Mouse (Mus musculus) mouse trophoblast stem cell (cell line): ENCODE results near the gene Tcaf2.

ENCODE experiments used
- in situ Hi-C, 2 experiments: fragments of 300-500 bp; cut with MseI, MboI; formaldehyde crosslinking; loops; 2 replicates in 1 of 2; 3 replicates in 1 of 2; pipeline ENCODE4 v1.15.1; 2025

The Tcaf2 gene

GRCm38 (mm10) chr6:42644912-42645549 lies at the start of gene Tcaf2:
Gene Tcaf2, minus strand, starts transcription at chr6:42645254.
- in situ Hi-C loops: loop anchor here in 1 of 2 experiments (25.0 kb wide), 1 partner anchor 217 kb away; no protein-coding TSS in a partner anchor

- in situ Hi-C loops: no loop called here
These were observed 47.6 kb upstream of the Tcaf2 start for GRCm38 (mm10) chr6:42692517-42693190.

GRCm38 (mm10) chr6:42692154-42692516 lies 47.1 kb upstream of the Tcaf2 start:
- in situ Hi-C loops: no loop called here

- in situ Hi-C loops: no loop called here
These were observed 44.7 kb upstream of the Tcaf2 start for GRCm38 (mm10) chr6:42689761-42690160.

DNA sequence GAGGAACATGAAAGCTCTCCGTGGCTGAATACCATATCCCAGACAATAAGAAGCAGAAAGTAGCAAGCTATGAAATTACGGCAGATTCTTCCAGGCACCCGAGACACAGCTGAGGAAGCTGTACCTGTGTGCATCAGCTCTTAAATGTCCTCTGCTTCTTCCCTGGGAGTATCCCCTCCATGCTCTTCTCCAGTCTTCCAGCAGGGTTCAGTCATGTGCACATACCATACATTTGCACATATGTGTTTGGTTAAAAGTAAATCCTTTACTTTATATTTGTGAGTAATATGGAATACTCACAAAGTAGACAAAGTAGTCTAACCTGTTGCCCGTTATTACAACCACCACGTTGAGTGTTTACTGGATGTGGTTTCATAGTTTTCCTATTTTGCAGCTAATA lies 42.9 kb upstream of the Tcaf2 start:
- in situ Hi-C loops: no loop called here

DNA sequence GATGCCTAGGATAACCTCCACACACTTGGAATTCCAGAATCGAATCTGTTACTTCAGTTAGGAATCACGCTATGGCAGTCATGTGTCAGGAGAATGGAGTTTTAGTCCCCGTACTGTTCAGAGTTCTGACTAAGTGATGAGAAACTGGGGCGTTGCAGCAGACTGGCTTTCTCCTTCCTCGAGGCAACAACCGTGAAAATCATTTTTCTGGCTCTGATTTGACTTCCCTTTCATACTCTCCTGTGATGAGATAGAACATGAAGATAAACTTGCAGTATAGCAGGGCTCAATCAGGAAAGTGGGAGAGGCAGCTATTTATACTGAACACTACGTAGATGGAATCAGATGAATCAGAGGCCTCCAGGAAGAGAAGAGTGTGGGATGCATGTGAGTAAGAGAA lies 35.0 kb upstream of the Tcaf2 start:
- in situ Hi-C loops: no loop called here

- in situ Hi-C loops: no loop called here
These were observed 31.0 kb upstream of the Tcaf2 start for GRCm38 (mm10) chr6:42676011-42676410.

GRCm38 (mm10) chr6:42671767-42672166 lies 26.7 kb upstream of the Tcaf2 start:
- in situ Hi-C loops: no loop called here

- in situ Hi-C loops: no loop called here
These were observed 22.7 kb upstream of the Tcaf2 start for GRCm38 (mm10) chr6:42667722-42668121.

DNA sequence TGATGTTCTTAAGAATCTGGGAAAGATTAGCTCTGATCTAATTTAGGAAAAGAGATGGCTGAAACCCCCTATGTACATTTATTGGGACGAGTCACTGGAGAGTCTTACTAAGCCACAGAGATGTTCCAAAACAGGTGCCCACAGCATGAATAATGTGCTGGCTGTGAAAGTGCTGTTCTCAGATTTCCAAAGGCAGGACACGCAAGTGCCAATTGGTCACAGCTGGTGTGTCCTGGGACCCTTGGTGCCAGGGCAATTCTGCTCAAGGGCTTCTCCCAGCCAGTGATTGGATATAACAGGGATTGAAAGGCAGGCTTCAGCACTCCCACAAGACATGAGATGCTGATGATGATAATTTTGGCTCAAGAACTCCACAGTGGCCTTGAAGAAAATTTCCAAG lies 16.7 kb upstream of the Tcaf2 start:
- in situ Hi-C loops: no loop called here

- in situ Hi-C loops: loop anchor here in 1 of 2 experiments (25.0 kb wide), 1 partner anchor 228 kb away; no protein-coding TSS in a partner anchor
These were observed 10.7 kb downstream of the Tcaf2 start for GRCm38 (mm10) chr6:42634393-42634792.

DNA sequence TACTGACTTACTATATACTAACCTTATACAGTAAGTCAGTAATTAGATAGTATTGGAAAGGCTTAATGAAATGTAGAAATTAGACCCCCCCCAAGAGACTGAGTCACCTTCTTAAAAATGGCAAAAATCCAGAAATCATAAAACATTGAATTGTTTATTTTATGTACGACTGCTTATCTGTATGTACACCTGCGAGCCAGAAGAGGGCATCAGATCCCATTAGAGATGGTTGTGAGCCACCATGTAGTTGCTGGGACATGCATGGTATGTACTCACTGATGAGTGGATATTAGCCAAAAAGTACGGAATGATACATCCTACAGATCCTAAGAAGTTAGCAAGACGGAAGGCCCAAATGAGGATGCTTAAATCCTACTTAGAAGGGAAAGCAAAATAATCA lies 13.7 kb downstream of the Tcaf2 start:
- in situ Hi-C loops: loop anchor here in 1 of 2 experiments (25.0 kb wide), 1 partner anchor 231 kb away; no protein-coding TSS in a partner anchor

DNA sequence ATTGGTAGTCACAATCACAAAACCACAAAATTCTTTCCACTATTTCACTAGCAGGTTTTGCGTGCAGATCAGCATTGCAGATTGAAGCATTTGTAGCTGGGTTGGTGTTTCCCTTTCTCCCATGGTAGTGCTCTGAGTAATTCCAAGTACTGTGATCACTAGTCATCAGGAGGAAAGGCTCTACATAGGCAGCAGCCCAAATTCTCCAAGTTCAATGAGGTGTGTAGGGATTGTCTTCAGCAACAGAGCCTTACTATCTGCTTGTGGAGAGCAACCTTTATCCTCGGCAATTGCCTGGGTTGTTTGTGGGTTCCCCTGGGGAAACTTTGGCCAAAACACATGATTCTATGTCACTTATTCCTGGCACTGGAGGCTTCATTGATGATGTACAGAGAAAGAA lies 28.1 kb downstream of the Tcaf2 start:
- in situ Hi-C loops: no loop called here

GRCm38 (mm10) chr6:42612218-42612617 lies 32.8 kb downstream of the Tcaf2 start:
- in situ Hi-C loops: no loop called here

GRCm38 (mm10) chr6:42610954-42611522 lies 34.0 kb downstream of the Tcaf2 start:
- in situ Hi-C loops: no loop called here

GRCm38 (mm10) chr6:42597592-42597991 lies 47.5 kb downstream of the Tcaf2 start, which contains the start of gene Tcaf3:
Gene Tcaf3, minus strand, starts transcription at chr6:42597692.
- in situ Hi-C loops: loop anchor here in 1 of 2 experiments (25.0 kb wide), 1 partner anchor 310 kb away; the partner anchor contains the start of gene Clcn1

DNA sequence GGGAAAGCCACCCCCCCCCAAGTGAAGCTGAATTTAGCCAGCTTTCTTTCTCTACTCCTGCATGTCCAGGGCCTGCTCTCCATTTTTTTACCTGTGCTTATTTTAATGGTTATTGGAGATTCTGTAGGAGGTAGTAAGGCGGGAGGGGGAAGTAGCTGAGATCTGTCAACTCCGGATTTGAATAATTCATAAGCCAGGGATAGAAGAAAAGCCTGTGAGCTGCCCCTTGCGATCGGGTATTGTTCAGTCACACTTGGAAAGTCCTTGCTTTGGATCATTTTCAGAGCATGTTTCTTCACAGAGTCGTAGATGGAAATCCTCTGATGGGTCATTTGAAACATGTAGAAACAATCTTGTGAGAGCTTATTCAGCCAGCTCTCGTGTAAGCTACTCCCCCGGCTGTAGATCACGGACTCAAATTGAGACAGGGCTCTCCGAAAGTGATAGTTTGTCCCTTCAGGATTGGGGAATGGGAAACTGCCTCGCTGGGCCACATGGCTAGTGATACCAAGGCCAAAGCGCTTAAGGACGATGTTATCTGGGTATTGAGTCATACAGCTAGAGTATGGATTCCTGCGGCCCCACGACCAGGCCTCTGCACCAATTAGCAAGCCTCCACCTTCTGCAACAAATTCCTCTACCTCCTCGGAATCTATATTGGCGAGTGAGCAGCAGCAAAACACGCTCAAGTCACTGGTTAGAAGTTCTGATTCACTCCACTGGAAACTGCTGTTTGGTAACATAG lies 51.7 kb downstream of the Tcaf2 start:
- in situ Hi-C loops: loop anchor here in 1 of 2 experiments (25.0 kb wide), 1 partner anchor 306 kb away; the partner anchor contains the start of gene Clcn1

GRCm38 (mm10) chr6:42586569-42586968 lies 58.5 kb downstream of the Tcaf2 start:
- in situ Hi-C loops: loop anchor here in 1 of 2 experiments (10.0 to 25.0 kb wide), 2 partner anchors 202 to 299 kb away; partner anchors contain the start of gene Clcn1

- in situ Hi-C loops: loop anchor here in 1 of 2 experiments (10.0 to 25.0 kb wide), 2 partner anchors 199 to 296 kb away; partner anchors contain the start of gene Clcn1
These were observed 61.6 kb downstream of the Tcaf2 start for GRCm38 (mm10) chr6:42583488-42583872.

DNA sequence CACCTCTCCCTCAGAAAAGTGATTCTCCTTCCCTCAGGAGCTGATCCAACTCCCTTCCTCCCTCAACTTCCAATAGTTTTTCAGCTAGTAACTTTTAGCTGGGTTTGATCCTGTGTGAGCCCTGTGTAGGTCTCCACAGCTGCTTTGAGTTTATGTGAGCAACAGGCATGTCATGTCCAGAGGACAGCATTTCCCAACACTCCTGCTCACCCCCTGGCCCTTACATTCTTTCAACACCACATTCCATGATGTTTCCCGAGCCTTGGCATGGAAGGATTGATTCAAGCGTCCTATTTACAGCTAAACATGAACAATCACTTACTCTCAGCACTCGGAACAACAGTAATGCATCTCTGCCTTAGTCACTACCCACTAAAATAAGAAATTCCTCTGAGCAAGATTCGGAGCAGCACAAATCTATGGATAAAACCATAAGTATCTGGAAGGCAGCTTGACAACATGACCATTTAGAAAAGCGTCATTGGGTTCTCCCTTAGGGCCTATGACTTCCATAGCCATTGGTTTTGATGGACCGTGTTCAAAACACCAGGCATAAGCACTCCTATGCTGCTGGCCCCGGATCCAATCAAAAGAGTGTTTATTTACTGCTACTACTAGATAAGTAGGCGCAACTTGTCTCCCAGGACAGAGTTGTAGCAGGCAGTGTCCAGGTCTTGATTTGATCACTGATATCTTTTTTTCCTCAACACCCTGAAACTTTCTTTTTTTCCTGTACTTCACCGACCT lies 62.1 kb downstream of the Tcaf2 start:
- in situ Hi-C loops: loop anchor here in 1 of 2 experiments (10.0 to 25.0 kb wide), 2 partner anchors 198 to 296 kb away; partner anchors contain the start of gene Clcn1

DNA sequence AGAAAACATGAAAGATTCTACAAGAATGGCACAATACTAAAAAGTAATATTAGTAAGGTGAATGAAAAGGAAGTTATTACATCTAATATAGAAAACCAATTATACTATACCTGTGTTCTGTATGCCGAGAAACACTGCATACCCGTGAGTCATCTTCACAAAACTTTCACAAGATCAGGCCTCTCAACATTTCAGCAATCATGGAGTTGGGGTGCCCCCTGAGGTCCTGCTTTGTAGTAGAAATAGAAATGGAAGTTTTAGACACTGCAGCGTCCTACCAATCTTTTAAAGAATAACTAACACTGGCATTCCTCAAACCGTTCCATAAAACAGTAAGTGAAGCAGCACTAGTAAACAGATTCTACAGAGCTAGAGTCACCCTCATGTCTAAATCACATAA lies 66.4 kb downstream of the Tcaf2 start:
- in situ Hi-C loops: loop anchor here in 1 of 2 experiments (25.0 kb wide), 1 partner anchor 291 kb away; the partner anchor contains the start of gene Clcn1
